ENCODE assay signal across 20 mouse cellular contexts in genomic region chr12:102725761-102726175, GRCm38 (mm10). TPM values are rescaled to one million over a fixed set of nuclear protein-coding genes. Genes with fewer than 3 reads are reported as not detected.
A peak's percentile ranks its signal among the peaks of the same experiment; 100 is the strongest.
DNase-seq lines count a peak whose midpoint lies in the region; ATAC-seq and TF ChIP-seq lines count a peak whose summit lies in the region.
"Had no signal": no experiment of that assay in that cellular context is flagged by ENCODE, and none has a peak within 500 bp of the region (broad histone marks: within the 10 kb centered on the region; RNA-seq: fewer than 3 reads in every experiment).

No protein-coding gene starts in this region.

- H3K27me3 ChIP-seq in embryonic facial prominence, embryonic 13.5 days: no peaks in the 10 kb centered on the region
- no peaks in the 10 kb centered on the region for H3K27me3 ChIP-seq in embryonic facial prominence, embryonic 10.5 days (replicated peaks; ENCODE audit: low read depth, poor library complexity, severe bottlenecking)
- H3K27me3 ChIP-seq in lung, embryonic 14.5 days (ENCODE audit: insufficient read depth, low read length): no peaks in the 10 kb centered on the region
- H3K27me3 ChIP-seq in small intestine, adult 2 months (ENCODE audit: control insufficient read depth, insufficient read depth, low read length): no peaks in the 10 kb centered on the region
- H3K27me3 ChIP-seq: forebrain, embryonic 15.5 days; heart, embryonic 15.5 days; midbrain, embryonic 13.5 days; neural tube, embryonic 12.5 days had no signal

- no peak overlapping the region for H3K9ac ChIP-seq in embryonic facial prominence, embryonic 13.5 days
- no peak overlapping the region for H3K9ac ChIP-seq in lung, embryonic 14.5 days
- H3K9ac ChIP-seq: forebrain, embryonic 15.5 days; heart, embryonic 15.5 days; midbrain, embryonic 13.5 days; neural tube, embryonic 12.5 days had no signal

- H3K27ac ChIP-seq in embryonic facial prominence, embryonic 13.5 days: 0 out of 2 replicates have a peak overlapping the region, but pooled peaks have one; percentile 3
- no peak overlapping the region for H3K27ac ChIP-seq in embryonic facial prominence, embryonic 10.5 days (replicated peaks)
- no peak overlapping the region for H3K27ac ChIP-seq in lung, embryonic 14.5 days (ENCODE audit: low read depth)
- peak overlapping the region; percentile 88 for H3K27ac ChIP-seq in small intestine, adult 2 months (ENCODE audit: insufficient read depth, low read depth, low read length)
- H3K27ac ChIP-seq: forebrain, embryonic 15.5 days; heart, embryonic 15.5 days; midbrain, embryonic 13.5 days; neural tube, embryonic 12.5 days had no signal

- no peaks in the 10 kb centered on the region for H3K36me3 ChIP-seq in embryonic facial prominence, embryonic 13.5 days
- H3K36me3 ChIP-seq in embryonic facial prominence, embryonic 10.5 days (replicated peaks): no peaks in the 10 kb centered on the region
- no peaks in the 10 kb centered on the region for H3K36me3 ChIP-seq in lung, embryonic 14.5 days (ENCODE audit: insufficient read depth)
- H3K36me3 ChIP-seq in small intestine, adult 2 months (ENCODE audit: control insufficient read depth, insufficient read depth, low read length): no peaks in the 10 kb centered on the region
- H3K36me3 ChIP-seq: forebrain, embryonic 15.5 days; heart, embryonic 15.5 days; midbrain, embryonic 13.5 days; neural tube, embryonic 12.5 days had no signal

- H3K4me2 ChIP-seq in embryonic facial prominence, embryonic 13.5 days: no peak overlapping the region
- H3K4me2 ChIP-seq in lung, embryonic 14.5 days: no peak overlapping the region
- H3K4me2 ChIP-seq: forebrain, embryonic 15.5 days; heart, embryonic 15.5 days; midbrain, embryonic 13.5 days; neural tube, embryonic 12.5 days had no signal

- no peaks in the 10 kb centered on the region for H3K9me3 ChIP-seq in embryonic facial prominence, embryonic 13.5 days
- H3K9me3 ChIP-seq in embryonic facial prominence, embryonic 10.5 days: no peaks in the 10 kb centered on the region
- no peaks in the 10 kb centered on the region for H3K9me3 ChIP-seq in lung, embryonic 14.5 days (ENCODE audit: low read depth, low read length)
- H3K9me3 ChIP-seq: forebrain, embryonic 15.5 days; heart, embryonic 15.5 days; midbrain, embryonic 13.5 days; neural tube, embryonic 12.5 days had no signal

- H3K4me1 ChIP-seq in embryonic facial prominence, embryonic 13.5 days: peaks cover 18% of the 10 kb centered on the region
- H3K4me1 ChIP-seq in embryonic facial prominence, embryonic 10.5 days: peaks cover 24% of the 10 kb centered on the region
- peaks cover 9% of the 10 kb centered on the region; the same call in 1 of the 2 replicates for H3K4me1 ChIP-seq in lung, embryonic 14.5 days (ENCODE audit: insufficient read depth)
- H3K4me1 ChIP-seq in lung, adult 2 months (ENCODE audit: control insufficient read depth, insufficient read depth, low read length): 0 out of 2 replicates have a peak, but pooled peaks cover 2% of the 10 kb centered on the region
- H3K4me1 ChIP-seq in small intestine, adult 2 months (ENCODE audit: control insufficient read depth, insufficient read depth, insufficient read length, low read length): peaks cover 29% of the 10 kb centered on the region

- ATAC-seq in embryonic facial prominence, embryonic 13.5 days (ENCODE audit: insufficient number of reproducible peaks, insufficient read depth, low FRiP score, low TSS enrichment, low read depth): no peak
- ATAC-seq in lung, embryonic 14.5 days (ENCODE audit: insufficient read depth): no peak
- ATAC-seq: forebrain, embryonic 15.5 days; hindbrain, embryonic 16.5 days; lung, postnatal 0 days; midbrain, embryonic 13.5 days had no signal

- no peak overlapping the region for H3K4me3 ChIP-seq in embryonic facial prominence, embryonic 13.5 days
- H3K4me3 ChIP-seq in embryonic facial prominence, embryonic 10.5 days: no peak overlapping the region
- no peak overlapping the region for H3K4me3 ChIP-seq in lung, embryonic 14.5 days (ENCODE audit: low read depth, low read length)
- no peak overlapping the region for H3K4me3 ChIP-seq in lung, adult 2 months (replicated peaks; ENCODE audit: extremely low read depth, low read depth, low read length)
- H3K4me3 ChIP-seq in small intestine, adult 2 months (ENCODE audit: low read depth, low read length): no peak overlapping the region
- H3K4me3 ChIP-seq: forebrain, embryonic 15.5 days; heart, embryonic 15.5 days; midbrain, embryonic 13.5 days; neural tube, embryonic 12.5 days had no signal

- intact Hi-C loops in heart, postnatal 36 days (cut with DNase I): loop anchor here (10.0 kb wide), 1 partner anchor 231 kb away; no protein-coding TSS in a partner anchor

- 63% methylated on average over 7 of the region's 7 CpGs for WGBS in embryonic facial prominence, embryonic 13.5 days
- 83% methylated on average over 7 of the region's 7 CpGs for WGBS in embryonic facial prominence, embryonic 10.5 days
- WGBS in lung, embryonic 14.5 days: 64% methylated on average over 7 of the region's 7 CpGs
- 58% methylated on average over 7 of the region's 7 CpGs for WGBS in lung, adult 2 months
- WGBS in small intestine, adult 2 months: 35% methylated on average over 7 of the region's 7 CpGs

- DNase-seq in embryonic facial prominence, embryonic 10.5 days (ENCODE audit: low spot score): no peak
- peak; percentile 26 for DNase-seq in lung, embryonic 14.5 days
- no peak for DNase-seq in lung, adult 2 months
- peak; percentile 85 for DNase-seq in adrenal gland, adult 2 months
- no peak for DNase-seq in heart, postnatal 36 days
- no peak for DNase-seq in gastrocnemius, adult 18-20 months (ENCODE audit: low spot score)
- DNase-seq: cerebellum, postnatal 36 days; kidney, postnatal 4 days; liver had no signal

- no peak for TF ChIP-seq CTCF in lung, embryonic 14.5 days (IDR thresholded peaks at IDR 0.05; ENCODE audit: low read depth)
- no peak for TF ChIP-seq CTCF in lung, adult 2 months (IDR thresholded peaks at IDR 0.05; ENCODE audit: insufficient read depth, low read length)
- no peak for TF ChIP-seq CTCF in small intestine, adult 2 months (IDR thresholded peaks at IDR 0.05; ENCODE audit: extremely low read depth, insufficient read length, insufficient replicate concordance, low read depth, low read length)

- no peak for TF ChIP-seq POLR2A in lung, adult 2 months (IDR thresholded peaks at IDR 0.05; ENCODE audit: borderline replicate concordance, extremely low read depth, low read depth, low read length)
- no peak; the same call in 1 of the 2 replicates for TF ChIP-seq POLR2A in small intestine, adult 2 months (IDR thresholded peaks at IDR 0.05; ENCODE audit: low read depth, low read length)

RNA-seq across cellular contexts. Expression of gene Moap1, which starts 17.7 kb away (rescaled TPM):
- polyA plus RNA-seq in embryonic facial prominence, embryonic 13.5 days (2015; fragmentation: Nextera tagmentation; extraction: Ambion mirVana): 25.5 and 25.7 TPM in 2 replicates
- polyA plus RNA-seq in embryonic facial prominence, embryonic 10.5 days (2016; fragmentation: Nextera tagmentation; extraction: Ambion mirVana): 35.4 and 36.9 TPM in 2 replicates
- polyA plus RNA-seq in lung, embryonic 14.5 days (2014; fragmentation: Nextera tagmentation; extraction: Ambion mirVana): 20.8 and 24.3 TPM in 2 replicates
- polyA plus RNA-seq in lung, adult 2 months (2012; rRNA removed): 0.45 and 0.63 TPM in 2 replicates
- total RNA-seq in adrenal gland, adult 2 months (2021): 1 to 10 TPM; 3.7 to 7.9 TPM
- polyA plus RNA-seq in adrenal gland, adult 2 months (2012; rRNA removed): 0.56 and 0.81 TPM in 2 replicates
- 0.30 and 0.74 TPM in 2 replicates for polyA plus RNA-seq in small intestine, adult 2 months (2012; rRNA removed)
- 1 to 10 TPM; 7.6 to 7.7 TPM for total RNA-seq in heart, postnatal 36 days (2021)
- total RNA-seq in gastrocnemius, adult 18-20 months (2021): 1 to 10 TPM; 4.2 to 4.5 TPM

RNA-seq across cellular contexts. Expression of gene Tmem251, which starts 17.8 kb away (rescaled TPM):
- 9.7 and 10.9 TPM in 2 replicates for polyA plus RNA-seq in embryonic facial prominence, embryonic 13.5 days (2015; fragmentation: Nextera tagmentation; extraction: Ambion mirVana)
- 9.7 and 11.2 TPM in 2 replicates for polyA plus RNA-seq in embryonic facial prominence, embryonic 10.5 days (2016; fragmentation: Nextera tagmentation; extraction: Ambion mirVana)
- polyA plus RNA-seq in lung, embryonic 14.5 days (2014; fragmentation: Nextera tagmentation; extraction: Ambion mirVana): 11.2 and 11.4 TPM in 2 replicates
- polyA plus RNA-seq in lung, adult 2 months (2012; rRNA removed): 2.1 and 2.6 TPM in 2 replicates
- total RNA-seq in adrenal gland, adult 2 months (2021): 1 to 10 TPM; 7.5 to 8.5 TPM
- polyA plus RNA-seq in adrenal gland, adult 2 months (2012; rRNA removed): 3.4 TPM in 2 replicates
- polyA plus RNA-seq in small intestine, adult 2 months (2012; rRNA removed): 1.7 and 2.4 TPM in 2 replicates
- total RNA-seq in heart, postnatal 36 days (2021): 1 to 10 TPM; 3.7 to 3.9 TPM
- 1 to 10 TPM; 1.9 to 5.1 TPM for total RNA-seq in gastrocnemius, adult 18-20 months (2021)

RNA-seq across cellular contexts. Expression of gene Itpk1, which starts 21.0 kb away (rescaled TPM):
- 10.4 and 10.8 TPM in 2 replicates for polyA plus RNA-seq in embryonic facial prominence, embryonic 13.5 days (2015; fragmentation: Nextera tagmentation; extraction: Ambion mirVana)
- polyA plus RNA-seq in embryonic facial prominence, embryonic 10.5 days (2016; fragmentation: Nextera tagmentation; extraction: Ambion mirVana): 13.7 and 17.7 TPM in 2 replicates
- polyA plus RNA-seq in lung, embryonic 14.5 days (2014; fragmentation: Nextera tagmentation; extraction: Ambion mirVana): 7.2 and 8.4 TPM in 2 replicates
- 23.0 and 26.3 TPM in 2 replicates for polyA plus RNA-seq in lung, adult 2 months (2012; rRNA removed)
- 10 to 100 TPM; 54.9 to 99.2 TPM for total RNA-seq in adrenal gland, adult 2 months (2021)
- polyA plus RNA-seq in adrenal gland, adult 2 months (2012; rRNA removed): 50.8 and 70.9 TPM in 2 replicates
- polyA plus RNA-seq in small intestine, adult 2 months (2012; rRNA removed): 104 and 324 TPM in 2 replicates
- total RNA-seq in heart, postnatal 36 days (2021): 1 to 10 TPM; 6.8 to 8.8 TPM
- 1 to 10 TPM; 6.5 to 7.4 TPM for total RNA-seq in gastrocnemius, adult 18-20 months (2021)

RNA-seq across cellular contexts. Expression of gene Gm28051, which starts 31.8 kb away (rescaled TPM):
- polyA plus RNA-seq in embryonic facial prominence, embryonic 13.5 days (2015; fragmentation: Nextera tagmentation; extraction: Ambion mirVana): not detected in 2 replicates
- not detected in 2 replicates for polyA plus RNA-seq in embryonic facial prominence, embryonic 10.5 days (2016; fragmentation: Nextera tagmentation; extraction: Ambion mirVana)
- not detected in 2 replicates for polyA plus RNA-seq in lung, embryonic 14.5 days (2014; fragmentation: Nextera tagmentation; extraction: Ambion mirVana)
- polyA plus RNA-seq in lung, adult 2 months (2012; rRNA removed): not detected in 2 replicates
- total RNA-seq in adrenal gland, adult 2 months (2021): not detected
- polyA plus RNA-seq in adrenal gland, adult 2 months (2012; rRNA removed): not detected in 2 replicates
- polyA plus RNA-seq in small intestine, adult 2 months (2012; rRNA removed): not detected in 2 replicates
- total RNA-seq in heart, postnatal 36 days (2021): not detected
- not detected for total RNA-seq in gastrocnemius, adult 18-20 months (2021)
- total RNA-seq: left cerebral cortex, adult 8-10 months had no signal
- polyA plus RNA-seq: embryonic facial prominence, embryonic 14.5 days; forebrain, embryonic 15.5 days; gonadal fat pad, adult 2 months; heart, embryonic 15.5 days; hindbrain, embryonic 16.5 days; lung, postnatal 0 days; midbrain, embryonic 13.5 days; neural tube, embryonic 12.5 days had no signal

RNA-seq across cellular contexts. Expression of gene Gon7, which starts 31.8 kb away (rescaled TPM):
- 36.0 and 38.9 TPM in 2 replicates for polyA plus RNA-seq in embryonic facial prominence, embryonic 13.5 days (2015; fragmentation: Nextera tagmentation; extraction: Ambion mirVana)
- 49.3 and 53.7 TPM in 2 replicates for polyA plus RNA-seq in embryonic facial prominence, embryonic 10.5 days (2016; fragmentation: Nextera tagmentation; extraction: Ambion mirVana)
- 29.2 and 32.3 TPM in 2 replicates for polyA plus RNA-seq in lung, embryonic 14.5 days (2014; fragmentation: Nextera tagmentation; extraction: Ambion mirVana)
- polyA plus RNA-seq in lung, adult 2 months (2012; rRNA removed): 13.3 and 16.8 TPM in 2 replicates
- 10 to 100 TPM; 11.6 to 11.7 TPM for total RNA-seq in adrenal gland, adult 2 months (2021)
- polyA plus RNA-seq in adrenal gland, adult 2 months (2012; rRNA removed): 8.7 and 12.7 TPM in 2 replicates
- polyA plus RNA-seq in small intestine, adult 2 months (2012; rRNA removed): 3.4 and 11.2 TPM in 2 replicates
- total RNA-seq in heart, postnatal 36 days (2021): 1 to 10 TPM; 9.3 to 9.4 TPM
- total RNA-seq in gastrocnemius, adult 18-20 months (2021): 1 to 10 TPM; 8.2 to 9.7 TPM

Comparison
In these comparisons a context has a peak if more than half of its experiments do, and no peak if none do; other contexts are left out.
1. H3K27ac ChIP-seq: peak in embryonic facial prominence, embryonic 13.5 days (single experiment) and small intestine, adult 2 months (single experiment); none in embryonic facial prominence, embryonic 10.5 days (single experiment) and lung, embryonic 14.5 days (single experiment).
2. DNase-seq: peak in lung, embryonic 14.5 days (single experiment) and adrenal gland, adult 2 months (single experiment); none in embryonic facial prominence, embryonic 10.5 days (single experiment), lung, adult 2 months (single experiment), heart, postnatal 36 days (0 of 2) and gastrocnemius, adult 18-20 months (single experiment).
3. RNA of gene Moap1, which starts 17.7 kb away (polyA plus RNA-seq): 35.4 to 36.9 TPM in embryonic facial prominence, embryonic 10.5 days, 25.5 to 25.7 TPM in embryonic facial prominence, embryonic 13.5 days and 20.8 to 24.3 TPM in lung, embryonic 14.5 days; 0.30 to 0.74 TPM in small intestine, adult 2 months, 0.56 to 0.81 TPM in adrenal gland, adult 2 months and 0.45 to 0.63 TPM in lung, adult 2 months; every median in the first group is over 10 times any median in the second.